Mouse (Mus musculus): ENCODE measurements around the gene Arhgef2. TPM values are rescaled to one million over a fixed set of nuclear protein-coding genes. Genes with fewer than 3 reads are reported as not detected.
"Not testable (repeated sequence)": the region's sequence is repeated elsewhere in the genome, so short reads cannot be mapped to it uniquely, and the experiment has no call there.

Arhgef2 gene
- total RNA-seq (2021): 35.4 and 35.9 TPM in 2 replicates
- long read RNA-seq, full-length matches to known transcripts: 4 of 13 reads
- long read RNA-seq, partial matches to known transcripts: 5 of 13 reads
- long read RNA-seq, other reads (novel, unspliced or antisense): 4 of 13 reads

- DNase-seq: not testable (repeated sequence)
Observed at GRCm38 (mm10) chr3:88605666-88606065, at the start of gene Arhgef2. TSS of gene Arhgef2 (plus strand) at chr3:88605966.

GRCm38 (mm10) chr3:88556616-88557015 is 49.1 kb upstream of the Arhgef2 start:
- DNase-seq: no peak

- no peak for DNase-seq
Observed at GRCm38 (mm10) chr3:88559596-88559995, 46.2 kb upstream of the Arhgef2 start.

- no peak for DNase-seq
Observed at GRCm38 (mm10) chr3:88561989-88562388, 43.8 kb upstream of the Arhgef2 start.

GRCm38 (mm10) chr3:88563442-88563841 is 42.3 kb upstream of the Arhgef2 start:
- no peak for DNase-seq

GRCm38 (mm10) chr3:88563966-88564365 is 41.8 kb upstream of the Arhgef2 start:
- DNase-seq: no peak

GRCm38 (mm10) chr3:88566116-88566515 is 39.6 kb upstream of the Arhgef2 start:
- no peak for DNase-seq

- DNase-seq: no peak
Observed at GRCm38 (mm10) chr3:88566536-88567061, 39.2 kb upstream of the Arhgef2 start.

GRCm38 (mm10) chr3:88567892-88568291 is 37.9 kb upstream of the Arhgef2 start:
- no peak for DNase-seq

GRCm38 (mm10) chr3:88568615-88569014 is 37.2 kb upstream of the Arhgef2 start:
- no peak for DNase-seq

- no peak for DNase-seq
Observed at GRCm38 (mm10) chr3:88569093-88569492, 36.7 kb upstream of the Arhgef2 start.

GRCm38 (mm10) chr3:88569694-88570093 is 36.1 kb upstream of the Arhgef2 start:
- peak; percentile 42 for DNase-seq

- DNase-seq: no peak
Observed at GRCm38 (mm10) chr3:88570341-88570740, 35.4 kb upstream of the Arhgef2 start.

- no peak for DNase-seq
Observed at GRCm38 (mm10) chr3:88571856-88572255, 33.9 kb upstream of the Arhgef2 start.

- no peak for DNase-seq
Observed at GRCm38 (mm10) chr3:88572835-88573234, 32.9 kb upstream of the Arhgef2 start.

GRCm38 (mm10) chr3:88573810-88574209 is 32.0 kb upstream of the Arhgef2 start:
- DNase-seq: no peak

GRCm38 (mm10) chr3:88575540-88575939 is 30.2 kb upstream of the Arhgef2 start, which contains the start of gene Ssr2:
TSS of gene Ssr2 (plus strand) at chr3:88575876.
- no peak for DNase-seq

- DNase-seq: not testable (repeated sequence)
Observed at GRCm38 (mm10) chr3:88577846-88578245, 27.9 kb upstream of the Arhgef2 start.

- DNase-seq: no peak
Observed at GRCm38 (mm10) chr3:88578498-88579424, 27.0 kb upstream of the Arhgef2 start.

- DNase-seq: peak; percentile 69
Observed at GRCm38 (mm10) chr3:88579454-88580117, 26.2 kb upstream of the Arhgef2 start.

GRCm38 (mm10) chr3:88585769-88586168 is 20.0 kb upstream of the Arhgef2 start:
- DNase-seq: no peak

- no peak for DNase-seq
Observed at GRCm38 (mm10) chr3:88586640-88587039, 19.1 kb upstream of the Arhgef2 start.

GRCm38 (mm10) chr3:88590246-88590645 is 15.5 kb upstream of the Arhgef2 start:
- DNase-seq: no peak
